Mouse (Mus musculus): Measurements from ENCODE around the gene Gm2030. TPM values are rescaled to one million over a fixed set of nuclear protein-coding genes. Genes with fewer than 3 reads are reported as not detected.
"Not testable (repeated sequence)": the region's sequence is repeated elsewhere in the genome, so short reads cannot be mapped to it uniquely, and the experiment has no call there.

Gene Gm2030
- polyA plus RNA-seq (2012; rRNA removed): not detected in 2 replicates

- H3K36me3 ChIP-seq (ENCODE audit: control insufficient read depth, insufficient read depth, low read length): not testable (repeated sequence)
- WGBS: 65% methylated on average over 4 of the region's 4 CpGs
Observed at GRCm38 (mm10) chrX:26309944-26310343, at the start of gene Gm2030. Gene Gm2030, minus strand, starts transcription at chrX:26310044.

More at GRCm38 (mm10) chrX:26309944-26310343, at the start of gene Gm2030:
- H3K27ac ChIP-seq (ENCODE audit: insufficient read depth, low read length); H3K4me3 ChIP-seq (ENCODE audit: extremely low read depth, insufficient read depth, insufficient read length); H3K27me3 ChIP-seq (ENCODE audit: control insufficient read depth, insufficient read depth, low read length); DNase-seq (ENCODE audit: low read depth in 1 of 2, low spot score in 2 of 2); H3K4me1 ChIP-seq (ENCODE audit: control insufficient read depth, insufficient read depth, insufficient read length): not testable (repeated sequence)

Other genes with a start within 250 kb of the Gm2030 start
- gene Gm2012, start 78.7 kb downstream of the Gm2030 start, polyA plus RNA-seq (2012; rRNA removed): not detected in 2 replicates
- not detected in 2 replicates for gene Slx, start 235.5 kb upstream of the Gm2030 start, polyA plus RNA-seq (2012; rRNA removed)

Data from spleen, adult 2 months (tissue).